Mouse (Mus musculus): ENCODE measurements around the gene Tmem14c. TPM values are rescaled to one million over a fixed set of nuclear protein-coding genes. Genes with fewer than 3 reads are reported as not detected.

Tmem14c gene
- polyA plus RNA-seq (2012; ENCODE audit: low replicate concordance) = 5.9 and 134 TPM in 2 replicates

DNA sequence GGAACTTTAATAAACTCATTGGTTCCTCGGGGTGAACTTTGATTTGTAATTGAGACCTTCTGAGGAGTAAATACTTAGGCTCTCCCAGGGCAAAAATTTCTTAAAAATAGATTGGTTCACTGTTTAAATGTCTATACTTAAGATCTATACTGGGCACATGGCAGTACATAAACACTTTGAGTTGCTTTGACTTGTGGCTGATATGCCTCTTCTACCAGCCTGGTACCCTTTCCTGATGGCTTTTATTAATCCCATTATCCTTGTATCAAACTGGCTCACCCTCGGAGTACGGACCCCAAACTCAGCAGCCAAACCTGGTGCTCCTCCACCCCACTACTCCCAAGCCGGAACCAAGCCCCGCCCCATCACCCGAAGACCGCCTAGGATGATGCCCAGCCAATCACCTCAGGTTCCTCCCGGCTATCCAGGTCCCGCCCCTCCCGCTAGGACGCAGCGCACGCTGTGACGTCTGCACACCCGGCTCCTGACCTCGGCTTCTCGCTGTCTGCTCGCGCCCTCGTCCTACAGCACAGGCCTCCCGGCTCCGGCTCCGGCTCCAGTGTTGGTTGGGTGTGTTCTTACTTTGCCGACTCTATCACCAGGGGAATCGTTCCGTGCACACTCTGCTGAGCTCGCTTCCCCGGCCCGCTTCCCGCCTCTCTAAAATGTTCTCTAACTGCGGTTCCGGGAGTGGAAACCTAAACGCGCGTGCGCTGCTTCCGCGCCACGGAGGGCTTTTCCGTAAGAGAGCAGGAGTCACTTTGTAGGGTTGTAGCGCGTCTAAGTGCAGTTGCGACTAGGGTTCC, at the start of gene Tmem14c:
Tmem14c (plus strand) TSS at position 464 of the 806 bp plus-strand sequence.

GRCm38 (mm10) chr13:41000926-41001639, 15.0 kb upstream of the Tmem14c start, which contains the start of gene Pak1ip1:
TSS of gene Pak1ip1 (plus strand) at chr13:41001023.

Other genes with a start within 250 kb of the Tmem14c start
- 5.6 and 10.9 TPM in 2 replicates for gene Gcnt2, start 156.5 kb upstream of the Tmem14c start, polyA plus RNA-seq (2012; ENCODE audit: low replicate concordance)
- gene Pak1ip1, start 15.3 kb upstream of the Tmem14c start, polyA plus RNA-seq (2012; ENCODE audit: low replicate concordance) = 22.7 and 44.7 TPM in 2 replicates
- gene Mak, start 63.4 kb downstream of the Tmem14c start, polyA plus RNA-seq (2012; ENCODE audit: low replicate concordance) = not detected in 2 replicates
- gene Gcm2, start 94.7 kb downstream of the Tmem14c start, polyA plus RNA-seq (2012; ENCODE audit: low replicate concordance) = 0.04 TPM in 1 of 2 replicates, not detected in the other
- gene Sycp2l, start 98.0 kb downstream of the Tmem14c start, polyA plus RNA-seq (2012; ENCODE audit: low replicate concordance) = not detected in 2 replicates
- not detected in 2 replicates for gene Elovl2, start 204.1 kb downstream of the Tmem14c start, polyA plus RNA-seq (2012; ENCODE audit: low replicate concordance)
- gene Smim13, start 233.6 kb downstream of the Tmem14c start, polyA plus RNA-seq (2012; ENCODE audit: low replicate concordance) = 1.3 and 2.5 TPM in 2 replicates

Data from hematopoietic multipotent progenitor cell, adult 10-12 weeks (in vitro differentiated cells).